Mouse (Mus musculus) olfactory bulb, adult 2 months (tissue): ENCODE measurements around the gene Coq8b.

Source experiments
- CTCF ChIP-seq: fragments of 200-500 bp; IDR thresholded peaks from 2 replicates; pipeline ENCODE4 v1.5.1; 2012; ENCODE audit warnings: low read depth, mild to moderate bottlenecking, low read length, moderate library complexity; ENCODE audit not compliant: insufficient read depth
- POLR2A ChIP-seq: fragments of 200-500 bp; IDR thresholded peaks from 2 replicates; pipeline ENCODE4 v1.6.1; 2012; ENCODE audit warnings: mild to moderate bottlenecking, low read depth, low read length, moderate library complexity; ENCODE audit not compliant: insufficient read depth

DNA sequence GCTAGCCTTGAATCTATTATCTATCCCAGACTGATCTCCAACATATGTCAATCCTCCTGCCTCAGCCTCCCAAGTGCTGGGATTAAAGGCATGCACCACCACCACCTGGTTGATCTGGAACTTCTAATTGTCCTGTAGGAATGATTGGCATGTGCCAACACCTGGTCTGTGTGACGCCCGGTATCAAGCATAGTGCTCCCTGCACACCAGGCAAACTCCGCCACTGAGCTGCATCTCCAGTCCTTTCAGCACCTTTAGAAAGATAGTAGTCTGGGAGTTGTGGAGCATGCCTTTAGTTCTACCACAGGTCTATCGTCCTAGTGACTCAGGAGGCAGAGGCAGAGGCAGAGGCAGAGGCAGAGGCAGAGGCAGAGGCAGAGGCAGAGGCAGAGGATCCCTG is 67.5 kb downstream of the Coq8b start:
- TF ChIP-seq CTCF: no peak
- TF ChIP-seq POLR2A: no peak
